Mouse (Mus musculus) forebrain, embryonic 16.5 days (tissue): ENCODE measurements around the gene Ihh. TPM values are rescaled to one million over a fixed set of nuclear protein-coding genes. Genes with fewer than 3 reads are reported as not detected.

Source experiments
- ATAC-seq: fragments of 200-750 bp; cut with Nextera tagmentation; 2 replicates; pipeline ENCODE4 v1.8.0; 2017; ENCODE audit warnings: mild to moderate bottlenecking, moderate library complexity
- H3K27ac ChIP-seq: fragments of 300-500 bp; sonication (generic); 2 replicates; pipeline ENCODE4 v1.5.1; 2014; ENCODE audit warnings: low read length, control low read depth
- H3K27me3 ChIP-seq: fragments of 300-500 bp; sonication (generic); replicated peaks from 2 replicates; pipeline ENCODE4 v1.6.1; 2014; ENCODE audit warnings: low read length; ENCODE audit not compliant: control insufficient read depth, insufficient read depth
- H3K36me3 ChIP-seq: fragments of 300-500 bp; sonication (generic); 2 replicates; pipeline ENCODE4 v1.6.1; 2014; ENCODE audit not compliant: control insufficient read depth, insufficient read depth
- H3K4me1 ChIP-seq: fragments of 300-500 bp; sonication (generic); replicated peaks from 2 replicates; pipeline ENCODE4 v1.6.1; 2014; ENCODE audit warnings: low read length; ENCODE audit not compliant: control insufficient read depth, insufficient read depth
- H3K4me2 ChIP-seq: fragments of 300-500 bp; sonication (generic); 2 replicates; pipeline ENCODE4 v1.6.1; 2014; ENCODE audit warnings: mild to moderate bottlenecking, low read length, control low read depth
- H3K4me3 ChIP-seq: fragments of 300-500 bp; sonication (generic); replicated peaks from 2 replicates; pipeline ENCODE4 v1.5.1; 2014; ENCODE audit warnings: mild to moderate bottlenecking, low read length, control low read depth
- H3K9ac ChIP-seq: fragments of 300-500 bp; sonication (generic); replicated peaks from 2 replicates; pipeline ENCODE4 v1.6.1; 2014; ENCODE audit warnings: low read depth, low read length, control low read depth
- H3K9me3 ChIP-seq: fragments of 300-500 bp; sonication (generic); 2 replicates; pipeline ENCODE4 v1.6.1; 2016; ENCODE audit warnings: low read length; ENCODE audit not compliant: control insufficient read depth
- WGBS: fragments of 180-500 bp; shearing (Covaris S2); extraction: QIAGEN DNeasy Blood & Tissue Kit; methylation state at CpG from one replicate; pipeline ENCODE4 v1.1.7; 2014; 5-methylcytosine and 5-hydroxymethylcytosine counted together
- polyA plus RNA-seq: library from polyadenylated mRNA; unstranded; fragments of >200 nt; fragmentation: Nextera tagmentation; extraction: Ambion mirVana; gene quantifications from 2 replicates; pipeline ENCODE4 v1.2.1, GENCODE M21; 2015

The Ihh gene
- polyA plus RNA-seq, 1 experiment from 2014 or later = 0.16 TPM

DNA sequence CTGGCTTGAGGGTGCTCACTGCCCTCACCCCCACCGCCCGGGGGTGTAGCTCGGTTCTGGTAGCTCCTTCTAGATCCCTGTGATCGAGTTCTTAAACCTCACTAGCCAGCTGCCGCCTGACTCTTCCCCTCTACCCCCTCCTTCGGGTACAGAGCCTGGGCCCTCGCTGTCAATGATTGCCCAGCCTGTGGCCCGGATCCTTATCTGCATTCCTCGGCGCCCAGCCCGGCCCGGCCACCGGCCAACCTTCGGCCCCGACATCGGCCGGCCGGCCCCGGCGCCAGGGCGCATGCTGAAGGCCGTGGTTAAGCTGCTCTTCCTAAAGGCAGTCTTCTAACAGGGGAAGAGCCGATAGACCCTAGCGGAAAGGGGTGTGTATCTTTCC is 1.8 kb downstream of the Ihh start:
- no peak overlapping the region for H3K9ac ChIP-seq
- H3K9me3 ChIP-seq = no peaks in the 10 kb centered on the region
- 4% methylated on average over 24 of the region's 24 CpGs for WGBS
- peaks cover 30% of the 10 kb centered on the region for H3K4me1 ChIP-seq
- no peak for ATAC-seq
- H3K36me3 ChIP-seq = no peaks in the 10 kb centered on the region
- peaks cover 89% of the 10 kb centered on the region for H3K27me3 ChIP-seq
- H3K4me2 ChIP-seq = no peak overlapping the region
- H3K27ac ChIP-seq = no peak overlapping the region
- H3K4me3 ChIP-seq = no peak overlapping the region

GRCm38 (mm10) chr1:74948784-74949665 is 2.4 kb downstream of the Ihh start:
- 3% methylated on average over 20 of the region's 20 CpGs for WGBS
- Histone ChIP-seq H3K27ac (no peak overlapping the region), H3K9me3 (no peaks in the 10 kb centered on the region), H3K4me2 (no peak overlapping the region), H3K4me1 (peaks cover 30% of the 10 kb centered on the region), H3K27me3 (peaks cover 86% of the 10 kb centered on the region), H3K36me3 (no peaks in the 10 kb centered on the region), H3K9ac (no peak overlapping the region), H3K4me3 (no peak overlapping the region)
- peak; percentile 70 for ATAC-seq

GRCm38 (mm10) chr1:74947986-74948670 is 3.3 kb downstream of the Ihh start:
- no peaks in the 10 kb centered on the region for H3K36me3 ChIP-seq
- no peak overlapping the region for H3K27ac ChIP-seq
- H3K4me2 ChIP-seq = peak overlapping the region; percentile 44
- ATAC-seq = peak; percentile 8; the same call in 1 of the 2 replicates
- peaks cover 30% of the 10 kb centered on the region for H3K4me1 ChIP-seq
- H3K4me3 ChIP-seq = peak overlapping the region; percentile 21
- H3K9me3 ChIP-seq = no peaks in the 10 kb centered on the region
- H3K27me3 ChIP-seq = peaks cover 83% of the 10 kb centered on the region
- no peak overlapping the region for H3K9ac ChIP-seq
- 2% methylated on average over 40 of the region's 41 CpGs for WGBS

DNA sequence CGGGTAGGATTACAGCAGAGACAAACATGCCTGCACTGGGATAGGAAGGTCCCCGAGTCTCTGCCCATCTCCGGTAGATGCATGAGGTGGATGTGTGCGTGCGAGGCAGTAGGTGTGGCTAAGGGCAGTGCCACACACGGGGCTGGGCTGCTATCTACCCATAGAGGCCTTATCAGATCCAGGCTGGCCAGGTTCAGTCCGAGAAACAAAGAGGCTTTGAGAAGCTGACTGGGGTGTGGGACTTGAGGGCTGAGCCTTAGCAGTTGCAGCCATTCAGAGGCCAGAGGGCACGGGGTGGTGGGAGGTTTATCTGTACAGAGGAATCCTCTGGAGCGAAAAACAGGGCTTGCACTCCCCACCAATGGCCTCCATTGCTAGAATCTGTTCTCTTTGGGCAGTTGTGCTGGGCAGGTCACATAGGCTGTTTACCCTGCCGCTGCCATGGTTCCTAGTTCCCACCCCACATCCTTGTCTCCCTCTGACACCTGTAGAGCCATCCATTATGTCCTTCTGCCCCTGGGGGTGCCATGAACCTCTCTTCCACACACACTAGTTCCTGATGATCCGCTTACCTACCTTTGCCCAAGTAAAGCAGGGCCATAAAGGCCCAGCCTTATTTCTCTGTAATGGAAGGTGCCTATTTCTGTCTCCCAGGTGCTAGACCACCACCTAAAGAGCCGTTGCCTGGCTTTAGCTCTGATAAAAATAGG is 9.7 kb downstream of the Ihh start:
- Histone ChIP-seq H3K27ac (no peak overlapping the region), H3K27me3 (peaks cover 30% of the 10 kb centered on the region), H3K36me3 (no peaks in the 10 kb centered on the region), H3K9ac (no peak overlapping the region), H3K4me3 (no peak overlapping the region), H3K4me2 (no peak overlapping the region), H3K4me1 (no peaks in the 10 kb centered on the region), H3K9me3 (no peaks in the 10 kb centered on the region)
- 54% methylated on average over 12 of the region's 12 CpGs for WGBS
- no peak for ATAC-seq

DNA sequence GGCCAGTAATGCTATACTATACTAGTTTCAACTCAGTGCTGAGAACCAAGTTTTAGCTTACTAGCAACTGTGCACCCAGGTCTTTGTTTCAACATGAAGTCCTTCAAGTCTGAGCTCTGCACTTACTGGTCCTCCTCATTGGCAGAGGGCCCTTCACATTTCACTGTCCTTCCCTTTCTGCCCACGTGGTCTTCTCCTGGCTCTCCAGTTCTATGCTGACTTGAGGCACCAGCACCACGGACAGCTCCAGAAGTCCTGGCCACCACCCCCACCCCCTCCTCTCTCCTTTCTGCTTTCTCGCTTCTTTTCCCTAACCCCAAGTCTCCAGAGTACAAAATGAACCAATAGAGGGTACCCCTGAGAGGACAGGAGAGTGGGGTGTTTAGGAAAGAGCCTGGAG is 11.7 kb downstream of the Ihh start:
- Histone ChIP-seq H3K27ac (no peak overlapping the region), H3K36me3 (no peaks in the 10 kb centered on the region), H3K9ac (no peak overlapping the region), H3K27me3 (peaks cover 20% of the 10 kb centered on the region), H3K4me2 (no peak overlapping the region), H3K9me3 (no peaks in the 10 kb centered on the region), H3K4me3 (no peak overlapping the region), H3K4me1 (0 out of 2 replicates have a peak, but pooled peaks cover 3% of the 10 kb centered on the region)
- ATAC-seq = no peak
- 7% methylated on average over 3 of the region's 3 CpGs for WGBS

GRCm38 (mm10) chr1:74936221-74936830 is 15.1 kb downstream of the Ihh start:
- Histone ChIP-seq H3K9me3 (no peaks in the 10 kb centered on the region), H3K4me2 (no peak overlapping the region), H3K36me3 (no peaks in the 10 kb centered on the region), H3K9ac (no peak overlapping the region), H3K4me1 (0 out of 2 replicates have a peak, but pooled peaks cover 3% of the 10 kb centered on the region), H3K4me3 (no peak overlapping the region), H3K27ac (no peak overlapping the region), H3K27me3 (peaks cover 21% of the 10 kb centered on the region)
- ATAC-seq = no peak
- WGBS = 32% methylated on average over 12 of the region's 12 CpGs

GRCm38 (mm10) chr1:74935402-74935801 is 16.1 kb downstream of the Ihh start, which contains the start of gene Cfap65:
TSS of gene Cfap65 (minus strand) at chr1:74935599.
- 0% methylated on average over 18 of the region's 18 CpGs for WGBS
- Histone ChIP-seq H3K9ac (0 out of 2 replicates have a peak within 1 kb of the TSS, but pooled peaks have one; percentile 34), H3K4me2 (peak within 1 kb of the TSS; percentile 66), H3K4me3 (peak within 1 kb of the TSS; percentile 44), H3K4me1 (0 out of 2 replicates have a peak, but pooled peaks cover 3% of the 10 kb centered on the region), H3K9me3 (no peaks in the 10 kb centered on the region), H3K27ac (no peak within 1 kb of the TSS), H3K27me3 (peaks cover 21% of the 10 kb centered on the region), H3K36me3 (no peaks in the 10 kb centered on the region)
- peak; percentile 80 for ATAC-seq

DNA sequence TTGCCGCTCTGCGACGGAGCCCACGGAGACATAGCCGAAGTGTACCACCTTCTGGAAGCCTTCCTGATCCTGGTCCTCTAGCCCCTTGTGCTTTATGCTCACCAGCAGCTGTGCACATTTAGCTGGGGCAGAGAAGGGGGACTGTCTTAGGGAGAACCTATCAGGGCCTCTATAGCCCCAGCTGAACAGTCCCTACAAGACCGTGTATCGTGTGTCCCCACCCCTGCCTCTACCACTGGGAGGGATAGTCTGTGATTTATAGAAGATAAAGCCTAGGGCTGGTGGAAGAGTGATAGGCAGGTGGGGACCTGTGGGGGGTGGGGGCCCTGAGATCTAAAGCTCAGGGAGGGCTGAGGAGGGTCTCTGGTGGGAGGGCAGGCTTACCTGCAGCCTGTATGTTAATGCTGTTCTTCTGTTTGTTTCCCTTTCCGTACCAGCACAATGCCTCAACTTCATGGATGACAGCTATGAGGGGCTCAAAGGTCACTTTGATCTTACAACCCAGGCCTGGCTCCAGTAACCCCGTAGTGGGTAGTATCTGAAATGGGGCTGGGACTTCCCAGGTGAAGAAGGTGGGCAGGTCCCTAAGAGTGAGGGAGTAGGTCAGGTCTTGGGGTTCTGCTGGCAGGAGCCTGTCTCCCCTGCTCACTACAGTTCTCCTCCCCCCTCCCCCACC is 23.7 kb downstream of the Ihh start:
- no peaks in the 10 kb centered on the region for H3K36me3 ChIP-seq
- no peaks in the 10 kb centered on the region for H3K9me3 ChIP-seq
- H3K27ac ChIP-seq = no peak overlapping the region
- no peak overlapping the region for H3K4me2 ChIP-seq
- ATAC-seq = no peak
- peaks cover 3% of the 10 kb centered on the region; the same call in 1 of the 2 replicates for H3K27me3 ChIP-seq
- no peaks in the 10 kb centered on the region for H3K4me1 ChIP-seq
- H3K9ac ChIP-seq = no peak overlapping the region
- H3K4me3 ChIP-seq = no peak overlapping the region
- 83% methylated on average over 9 of the region's 9 CpGs for WGBS
